Mouse (Mus musculus): Measurements from ENCODE around the gene Ier3. TPM values are rescaled to one million over a fixed set of nuclear protein-coding genes. Genes with fewer than 3 reads are reported as not detected.

The Ier3 gene
- polyA plus RNA-seq, 1 experiment from 2014 or later = 20.7 TPM

- WGBS (ENCODE audit: missing documents) = 6% methylated on average over 24 of the region's 24 CpGs
- H3K79me2 ChIP-seq (ENCODE audit: inconsistent target) = peaks cover 49% of the 10 kb centered on the region
- H3K4me3 ChIP-seq (ENCODE audit: inconsistent target) = peak overlapping the region; percentile 98
- H3K27ac ChIP-seq = peak overlapping the region; percentile 96
- peaks cover 42% of the 10 kb centered on the region for H3K36me3 ChIP-seq (ENCODE audit: inconsistent target)
Measured at GRCm38 (mm10) chr17:35836178-35836965, 14.9 kb downstream of the Ier3 start.

GRCm38 (mm10) chr17:35836991-35837422 lies 15.5 kb downstream of the Ier3 start:
- peak overlapping the region; percentile 98 for H3K4me3 ChIP-seq (ENCODE audit: inconsistent target)
- peaks cover 36% of the 10 kb centered on the region for H3K36me3 ChIP-seq (ENCODE audit: inconsistent target)
- peak overlapping the region; percentile 96 for H3K27ac ChIP-seq
- peaks cover 53% of the 10 kb centered on the region for H3K79me2 ChIP-seq (ENCODE audit: inconsistent target)
- under 1% methylated on average over 21 of the region's 25 CpGs for WGBS (ENCODE audit: missing documents)

GRCm38 (mm10) chr17:35837487-35837886 lies 16.0 kb downstream of the Ier3 start:
- WGBS (ENCODE audit: missing documents) = under 1% methylated on average over 18 of the region's 18 CpGs
- Histone ChIP-seq H3K4me3 (ENCODE audit: inconsistent target) (peak overlapping the region; percentile 98), H3K27ac (peak overlapping the region; percentile 96), H3K79me2 (ENCODE audit: inconsistent target) (peaks cover 58% of the 10 kb centered on the region), H3K36me3 (ENCODE audit: inconsistent target) (peaks cover 31% of the 10 kb centered on the region)

GRCm38 (mm10) chr17:35838122-35838544 lies 16.6 kb downstream of the Ier3 start, which contains the start of gene Tubb5:
Gene Tubb5, minus strand, starts transcription at chr17:35838306.
- WGBS (ENCODE audit: missing documents) = 1% methylated on average over 29 of the region's 29 CpGs
- peak within 1 kb of the TSS; percentile 96 for H3K27ac ChIP-seq

GRCm38 (mm10) chr17:35838570-35838969 lies 17.1 kb downstream of the Ier3 start:
- WGBS (ENCODE audit: missing documents) = 9% methylated on average over 5 of the region's 5 CpGs
- Histone ChIP-seq H3K27ac (peak overlapping the region; percentile 64), H3K36me3 (ENCODE audit: inconsistent target) (peaks cover 24% of the 10 kb centered on the region), H3K4me3 (ENCODE audit: inconsistent target) (peak overlapping the region; percentile 34), H3K79me2 (ENCODE audit: inconsistent target) (peaks cover 63% of the 10 kb centered on the region)

More at GRCm38 (mm10) chr17:35838122-35838544, 16.6 kb downstream of the Ier3 start, which contains the start of gene Tubb5:
- peaks cover 25% of the 10 kb centered on the region for H3K36me3 ChIP-seq (ENCODE audit: inconsistent target)
- H3K4me3 ChIP-seq (ENCODE audit: inconsistent target) = peak within 1 kb of the TSS; percentile 98
- peaks cover 63% of the 10 kb centered on the region for H3K79me2 ChIP-seq (ENCODE audit: inconsistent target)

- peaks cover 60% of the 10 kb centered on the region for H3K79me2 ChIP-seq (ENCODE audit: inconsistent target)
- WGBS (ENCODE audit: missing documents) = 67% methylated on average over 3 of the region's 3 CpGs
- peak overlapping the region; percentile 34 for H3K4me3 ChIP-seq (ENCODE audit: inconsistent target)
- peaks cover 21% of the 10 kb centered on the region for H3K36me3 ChIP-seq (ENCODE audit: inconsistent target)
- H3K27ac ChIP-seq = peak overlapping the region; percentile 64
Measured at GRCm38 (mm10) chr17:35839002-35839401, 17.5 kb downstream of the Ier3 start.

GRCm38 (mm10) chr17:35840561-35840960 lies 19.1 kb downstream of the Ier3 start:
- peaks cover 44% of the 10 kb centered on the region for H3K79me2 ChIP-seq (ENCODE audit: inconsistent target)
- 67% methylated on average over 11 of the region's 14 CpGs for WGBS (ENCODE audit: missing documents)

GRCm38 (mm10) chr17:35841076-35841950 lies 19.8 kb downstream of the Ier3 start, which contains the start of gene Mdc1:
Gene Mdc1, plus strand, starts transcription at chr17:35841515.
- peak within 1 kb of the TSS; percentile 74 for H3K4me3 ChIP-seq (ENCODE audit: inconsistent target)
- under 1% methylated on average over 50 of the region's 59 CpGs for WGBS (ENCODE audit: missing documents)
- peaks cover 37% of the 10 kb centered on the region for H3K79me2 ChIP-seq (ENCODE audit: inconsistent target)
- peak within 1 kb of the TSS; percentile 73 for H3K27ac ChIP-seq
- H3K36me3 ChIP-seq (ENCODE audit: inconsistent target) = peaks cover 13% of the 10 kb centered on the region

More at GRCm38 (mm10) chr17:35840561-35840960, 19.1 kb downstream of the Ier3 start:
- H3K36me3 ChIP-seq (ENCODE audit: inconsistent target) = peaks cover 12% of the 10 kb centered on the region
- H3K27ac ChIP-seq = peak overlapping the region; percentile 54
- peak overlapping the region; percentile 19 for H3K4me3 ChIP-seq (ENCODE audit: inconsistent target)

- WGBS (ENCODE audit: missing documents) = 8% methylated on average over 11 of the region's 11 CpGs
Measured at GRCm38 (mm10) chr17:35842006-35842405, 20.5 kb downstream of the Ier3 start.

GRCm38 (mm10) chr17:35843514-35843913 lies 22.0 kb downstream of the Ier3 start:
- Histone ChIP-seq H3K27ac (no peak overlapping the region), H3K4me3 (ENCODE audit: inconsistent target) (no peak overlapping the region), H3K79me2 (ENCODE audit: inconsistent target) (peaks cover 21% of the 10 kb centered on the region), H3K36me3 (ENCODE audit: inconsistent target) (peaks cover 23% of the 10 kb centered on the region)
- 85% methylated on average over 3 of the region's 3 CpGs for WGBS (ENCODE audit: missing documents)

More at GRCm38 (mm10) chr17:35842006-35842405, 20.5 kb downstream of the Ier3 start:
- Histone ChIP-seq H3K27ac (peak overlapping the region; percentile 73), H3K36me3 (ENCODE audit: inconsistent target) (peaks cover 15% of the 10 kb centered on the region), H3K4me3 (ENCODE audit: inconsistent target) (peak overlapping the region; percentile 74), H3K79me2 (ENCODE audit: inconsistent target) (peaks cover 31% of the 10 kb centered on the region)

GRCm38 (mm10) chr17:35848112-35848511 lies 26.6 kb downstream of the Ier3 start:
- WGBS (ENCODE audit: missing documents) = 60% methylated on average over 1 of the region's 1 CpGs
- Histone ChIP-seq H3K4me3 (ENCODE audit: inconsistent target) (no peak overlapping the region), H3K27ac (no peak overlapping the region), H3K79me2 (ENCODE audit: inconsistent target) (peaks cover 6% of the 10 kb centered on the region; the same call in 1 of the 2 replicates), H3K36me3 (ENCODE audit: inconsistent target) (peaks cover 38% of the 10 kb centered on the region)

GRCm38 (mm10) chr17:35850974-35851373 lies 29.5 kb downstream of the Ier3 start:
- Histone ChIP-seq H3K79me2 (ENCODE audit: inconsistent target) (no peaks in the 10 kb centered on the region), H3K36me3 (ENCODE audit: inconsistent target) (peaks cover 28% of the 10 kb centered on the region), H3K4me3 (ENCODE audit: inconsistent target) (no peak overlapping the region), H3K27ac (no peak overlapping the region)
- 74% methylated on average over 3 of the region's 3 CpGs for WGBS (ENCODE audit: missing documents)

- WGBS (ENCODE audit: missing documents) = 83% methylated on average over 1 of the region's 1 CpGs
- Histone ChIP-seq H3K4me3 (ENCODE audit: inconsistent target) (no peak overlapping the region), H3K79me2 (ENCODE audit: inconsistent target) (peaks cover 17% of the 10 kb centered on the region; the same call in 1 of the 2 replicates), H3K27ac (0 out of 2 replicates have a peak overlapping the region, but pooled peaks have one; percentile 19), H3K36me3 (ENCODE audit: inconsistent target) (no peaks in the 10 kb centered on the region)
Measured at GRCm38 (mm10) chr17:35859371-35859770, 37.9 kb downstream of the Ier3 start.

GRCm38 (mm10) chr17:35859835-35860234 lies 38.4 kb downstream of the Ier3 start:
- peaks cover 20% of the 10 kb centered on the region; the same call in 1 of the 2 replicates for H3K79me2 ChIP-seq (ENCODE audit: inconsistent target)
- H3K36me3 ChIP-seq (ENCODE audit: inconsistent target) = no peaks in the 10 kb centered on the region
- WGBS (ENCODE audit: missing documents) = 66% methylated on average over 2 of the region's 2 CpGs
- H3K27ac ChIP-seq = peak overlapping the region; percentile 19
- H3K4me3 ChIP-seq (ENCODE audit: inconsistent target) = no peak overlapping the region

Measured in macrophage (primary cell).